Mouse (Mus musculus): ENCODE measurements around the gene Tjp3. TPM values are rescaled to one million over a fixed set of nuclear protein-coding genes. Genes with fewer than 3 reads are reported as not detected.
A peak's percentile ranks its signal among the peaks of the same experiment; 100 is the strongest.

Tjp3 gene
- polyA plus RNA-seq, 2 experiments = 0.37 to 0.38 TPM

GRCm38 (mm10) chr10:81294442-81294841 is 3.1 kb upstream of the Tjp3 start:
- ATAC-seq (ENCODE audit: insufficient read depth) = no peak
- no peak overlapping the region for H3K27ac ChIP-seq
- peaks cover 14 to 43% of the 10 kb centered on the region in 2 experiments for H3K4me1 ChIP-seq (replicated peaks; ENCODE audit: control insufficient read depth in 2 of 2, insufficient read depth in 2 of 2, low read length in 1 of 2)

GRCm38 (mm10) chr10:81293334-81294030 is 2.1 kb upstream of the Tjp3 start:
- TF ChIP-seq CTCF (IDR thresholded peaks at IDR 0.05; ENCODE audit: low read depth) = peak; percentile 18; the same call in 1 of the 2 replicates
- no peak for TF ChIP-seq EP300 (IDR thresholded peaks at IDR 0.05; ENCODE audit: low read depth)
- Histone ChIP-seq H3K9me3 (ENCODE audit: control insufficient read depth, low read length) (no peaks in the 10 kb centered on the region), H3K27me3 (ENCODE audit: control insufficient read depth, insufficient read depth, low read length) (no peaks in the 10 kb centered on the region; the same call in 1 of the 2 replicates), H3K36me3 (replicated peaks; ENCODE audit: control insufficient read depth, insufficient read depth, low read depth) (no peaks in the 10 kb centered on the region), H3K9ac (replicated peaks) (peak overlapping the region; percentile 79), H3K4me1 (replicated peaks; ENCODE audit: control insufficient read depth in 2 of 2, insufficient read depth in 2 of 2, low read length in 1 of 2) (peaks cover 14 to 34% of the 10 kb centered on the region in 2 experiments), H3K4me3 (ENCODE audit: insufficient read depth in 1 of 2, low read depth in 2 of 2, low read length in 2 of 2) (peak overlapping the region; percentile 80 to 81), H3K27ac (peak overlapping the region; percentile 70), H3K4me2 (ENCODE audit: low read depth) (peak overlapping the region; percentile 92)
- ATAC-seq (ENCODE audit: insufficient read depth) = no peak
- 2% methylated on average over 25 of the region's 25 CpGs for WGBS (ENCODE audit: insufficient replicate concordance)
- no peak for DNase-seq (ENCODE audit: low read depth in 3 of 3, low spot score in 3 of 3)

More at GRCm38 (mm10) chr10:81294442-81294841, 3.1 kb upstream of the Tjp3 start:
- no peaks in the 10 kb centered on the region; the same call in 1 of the 2 replicates for H3K27me3 ChIP-seq (ENCODE audit: control insufficient read depth, insufficient read depth, low read length)
- peak overlapping the region in 1 of 2 experiments; percentile 80; a peak in 2 of 4 replicates for H3K4me3 ChIP-seq (ENCODE audit: insufficient read depth in 1 of 2, low read depth in 2 of 2, low read length in 2 of 2)
- no peaks in the 10 kb centered on the region for H3K9me3 ChIP-seq (ENCODE audit: control insufficient read depth, low read length)
- H3K4me2 ChIP-seq (ENCODE audit: low read depth) = peak overlapping the region; percentile 92
- no peak for DNase-seq (ENCODE audit: low read depth in 3 of 3, low spot score in 3 of 3)
- peak overlapping the region; percentile 79; the same call in 1 of the 2 replicates for H3K9ac ChIP-seq (replicated peaks)
- no peaks in the 10 kb centered on the region for H3K36me3 ChIP-seq (replicated peaks; ENCODE audit: control insufficient read depth, insufficient read depth, low read depth)
- TF ChIP-seq EP300 (IDR thresholded peaks at IDR 0.05; ENCODE audit: low read depth) = no peak
- TF ChIP-seq CTCF (IDR thresholded peaks at IDR 0.05; ENCODE audit: low read depth) = no peak
- 23% methylated on average over 8 of the region's 8 CpGs for WGBS (ENCODE audit: insufficient replicate concordance)

- no peak for TF ChIP-seq EP300 (IDR thresholded peaks at IDR 0.05; ENCODE audit: low read depth)
- peak; percentile 95 for TF ChIP-seq CTCF (IDR thresholded peaks at IDR 0.05; ENCODE audit: low read depth)
- WGBS (ENCODE audit: insufficient replicate concordance) = under 1% methylated on average over 59 of the region's 80 CpGs
- H3K27ac ChIP-seq = peak within 1 kb of the TSS; percentile 70
- H3K4me2 ChIP-seq (ENCODE audit: low read depth) = peak within 1 kb of the TSS; percentile 92
- H3K4me3 ChIP-seq (ENCODE audit: insufficient read depth in 1 of 2, low read depth in 2 of 2, low read length in 2 of 2) = peak within 1 kb of the TSS; percentile 80 to 81
- no peaks in the 10 kb centered on the region; the same call in 1 of the 2 replicates for H3K27me3 ChIP-seq (ENCODE audit: control insufficient read depth, insufficient read depth, low read length)
- ATAC-seq (ENCODE audit: insufficient read depth) (peak; percentile 94), DNase-seq (ENCODE audit: low read depth in 3 of 3, low spot score in 3 of 3) (peak; percentile 99 to 100 (median 100))
- H3K4me1 ChIP-seq (replicated peaks; ENCODE audit: control insufficient read depth in 2 of 2, insufficient read depth in 2 of 2, low read length in 1 of 2) = peaks cover 14 to 30% of the 10 kb centered on the region in 2 experiments
- H3K9me3 ChIP-seq (ENCODE audit: control insufficient read depth, low read length) = no peaks in the 10 kb centered on the region
- no peaks in the 10 kb centered on the region for H3K36me3 ChIP-seq (replicated peaks; ENCODE audit: control insufficient read depth, insufficient read depth, low read depth)
- H3K9ac ChIP-seq (replicated peaks) = peak within 1 kb of the TSS; percentile 79
Observed at GRCm38 (mm10) chr10:81292554-81293333, 1.4 kb upstream of the Tjp3 start, which contains the start of gene Pip5k1c. Gene Pip5k1c, plus strand, starts transcription at chr10:81292963.

GRCm38 (mm10) chr10:81290698-81291460 is 502 bp downstream of the Tjp3 start:
- H3K4me3 ChIP-seq (ENCODE audit: insufficient read depth in 1 of 2, low read depth in 2 of 2, low read length in 2 of 2) = no peak overlapping the region
- ATAC-seq (ENCODE audit: insufficient read depth) = no peak
- no peak overlapping the region for H3K4me2 ChIP-seq (ENCODE audit: low read depth)
- 52% methylated on average over 24 of the region's 24 CpGs for WGBS (ENCODE audit: insufficient replicate concordance)
- TF ChIP-seq CTCF (IDR thresholded peaks at IDR 0.05; ENCODE audit: low read depth) (no peak), EP300 (IDR thresholded peaks at IDR 0.05; ENCODE audit: low read depth) (no peak)
- no peaks in the 10 kb centered on the region; the same call in 1 of the 2 replicates for H3K27me3 ChIP-seq (ENCODE audit: control insufficient read depth, insufficient read depth, low read length)
- H3K4me1 ChIP-seq (replicated peaks; ENCODE audit: control insufficient read depth in 2 of 2, insufficient read depth in 2 of 2, low read length in 1 of 2) = peaks cover 17 to 35% of the 10 kb centered on the region in 2 experiments
- H3K9me3 ChIP-seq (ENCODE audit: control insufficient read depth, low read length) = no peaks in the 10 kb centered on the region
- no peaks in the 10 kb centered on the region for H3K36me3 ChIP-seq (replicated peaks; ENCODE audit: control insufficient read depth, insufficient read depth, low read depth)
- no peak overlapping the region for H3K27ac ChIP-seq
- DNase-seq (ENCODE audit: low read depth in 3 of 3, low spot score in 3 of 3) = no peak
- no peak overlapping the region for H3K9ac ChIP-seq (replicated peaks)
